Mouse (Mus musculus) kidney, adult 2 months (tissue): ENCODE measurements around the gene Cyp2u1. TPM values are rescaled to one million over a fixed set of nuclear protein-coding genes. Genes with fewer than 3 reads are reported as not detected.

Experiments
- DNase-seq: peaks from one replicate; pipeline ENCODE4 v3.0.0; 2021
- H3K27ac ChIP-seq: fragments of 200-500 bp; 2 replicates; pipeline ENCODE4 v1.5.1; 2012; ENCODE audit warnings: low read depth, low read length, control low read depth, inconsistent platforms; ENCODE audit not compliant: insufficient read depth
- H3K27me3 ChIP-seq: fragments of 200-500 bp; replicated peaks from 2 replicates; pipeline ENCODE4 v1.6.1; 2012; ENCODE audit warnings: mild to moderate bottlenecking, moderate library complexity, low read length, inconsistent platforms; ENCODE audit not compliant: control insufficient read depth, insufficient read depth
- H3K36me3 ChIP-seq: fragments of 200-500 bp; 2 replicates; pipeline ENCODE4 v1.6.1; 2012; ENCODE audit warnings: mild to moderate bottlenecking, moderate library complexity, low read length, inconsistent platforms; ENCODE audit not compliant: control insufficient read depth, insufficient read depth
- H3K4me1 ChIP-seq: fragments of 200-500 bp; 2 replicates; pipeline ENCODE4 v1.6.1; 2011; ENCODE audit warnings: low read length; ENCODE audit not compliant: control insufficient read depth, insufficient read depth
- H3K4me3 ChIP-seq: fragments of 200-500 bp; 2 replicates; pipeline ENCODE4 v1.5.1; 2011; ENCODE audit warnings: mild to moderate bottlenecking, low read depth, low read length, control low read depth; ENCODE audit not compliant: insufficient read depth
- CTCF ChIP-seq: fragments of 200-500 bp; conservative IDR thresholded peaks from 2 replicates; pipeline ENCODE4 v1.5.1; 2011; ENCODE audit warnings: low read depth, mild to moderate bottlenecking, control low read depth, low read length, moderate library complexity, mixed read lengths; ENCODE audit not compliant: insufficient read depth, insufficient read length
- POLR2A ChIP-seq: fragments of 200-500 bp; IDR thresholded peaks from one replicate; pipeline ENCODE4 v1.6.1; 2011; ENCODE audit warnings: low read depth, low read length, control low read depth
- WGBS: fragments of 180-500 bp; shearing (Covaris S2); methylation state at CpG from one replicate; pipeline ENCODE4 v1.1.7; 2018; 5-methylcytosine and 5-hydroxymethylcytosine counted together
- polyA plus RNA-seq: library from polyadenylated mRNA; depleted of rRNA; stranded (reverse); fragments of >200 nt; gene quantifications from 2 replicates; pipeline ENCODE4 v1.2.3, GENCODE M21; 2012; rRNA removed

Cyp2u1 gene
- polyA plus RNA-seq, 1 experiment: 7.8 TPM

DNA sequence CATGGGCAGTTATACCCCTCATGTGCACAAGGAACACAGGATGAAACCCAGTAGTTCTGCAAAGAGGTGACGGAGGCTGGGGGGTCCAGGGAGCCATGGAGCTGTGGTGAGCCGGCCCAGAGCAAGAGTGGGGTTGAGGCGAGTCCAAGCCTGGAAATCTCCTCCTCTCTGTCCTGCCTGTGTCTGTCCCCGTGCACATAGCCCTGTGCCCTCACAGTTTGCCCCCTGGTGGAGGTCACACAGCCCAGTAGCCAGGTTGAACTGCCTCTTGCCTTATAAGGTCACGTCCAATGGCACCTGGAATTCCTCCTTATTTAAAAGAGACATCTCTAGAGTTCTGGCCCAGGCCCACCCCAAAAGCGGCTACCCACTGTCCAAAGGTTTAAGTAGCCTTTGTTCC lies 55.6 kb downstream of the Cyp2u1 start:
- TF ChIP-seq POLR2A (no peak), CTCF (0 out of 2 replicates have a peak, but pooled peaks have one; percentile 13)
- DNase-seq: no peak
- no peaks in the 10 kb centered on the region for H3K27me3 ChIP-seq
- H3K4me1 ChIP-seq: peaks cover 11% of the 10 kb centered on the region; the same call in 1 of the 2 replicates
- H3K27ac ChIP-seq: no peak overlapping the region
- H3K4me3 ChIP-seq: no peak overlapping the region
- H3K36me3 ChIP-seq: no peaks in the 10 kb centered on the region
- WGBS: 75% methylated on average over 6 of the region's 6 CpGs

DNA sequence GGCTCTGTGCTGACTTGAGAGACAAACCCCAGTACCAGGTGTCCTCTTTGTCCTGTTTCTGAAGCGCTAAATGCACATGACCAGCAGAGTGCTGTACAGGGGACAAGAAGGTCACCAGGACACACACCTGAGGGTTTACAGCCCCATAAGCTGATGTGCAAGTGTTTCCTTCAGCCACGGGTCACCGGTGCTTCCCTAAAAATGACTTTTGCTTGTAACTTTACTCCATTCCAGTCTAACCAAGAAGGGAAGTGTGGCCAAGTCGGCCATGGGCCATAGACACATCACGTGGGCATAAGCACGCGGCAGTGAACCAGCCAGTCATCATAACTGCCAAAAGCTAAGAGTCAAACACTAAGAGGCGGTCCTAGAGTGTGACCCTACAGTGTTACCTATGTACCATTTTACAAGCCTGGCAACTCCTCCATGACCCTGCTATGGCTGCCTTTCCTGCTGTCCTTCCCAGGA lies 56.4 kb downstream of the Cyp2u1 start:
- no peak for TF ChIP-seq CTCF
- TF ChIP-seq POLR2A: no peak
- peak; percentile 79 for DNase-seq
- Histone ChIP-seq H3K4me3 (no peak overlapping the region), H3K27ac (peak overlapping the region; percentile 79), H3K4me1 (peaks cover 11% of the 10 kb centered on the region; the same call in 1 of the 2 replicates), H3K36me3 (no peaks in the 10 kb centered on the region), H3K27me3 (no peaks in the 10 kb centered on the region)
- WGBS: 57% methylated on average over 8 of the region's 8 CpGs

DNA sequence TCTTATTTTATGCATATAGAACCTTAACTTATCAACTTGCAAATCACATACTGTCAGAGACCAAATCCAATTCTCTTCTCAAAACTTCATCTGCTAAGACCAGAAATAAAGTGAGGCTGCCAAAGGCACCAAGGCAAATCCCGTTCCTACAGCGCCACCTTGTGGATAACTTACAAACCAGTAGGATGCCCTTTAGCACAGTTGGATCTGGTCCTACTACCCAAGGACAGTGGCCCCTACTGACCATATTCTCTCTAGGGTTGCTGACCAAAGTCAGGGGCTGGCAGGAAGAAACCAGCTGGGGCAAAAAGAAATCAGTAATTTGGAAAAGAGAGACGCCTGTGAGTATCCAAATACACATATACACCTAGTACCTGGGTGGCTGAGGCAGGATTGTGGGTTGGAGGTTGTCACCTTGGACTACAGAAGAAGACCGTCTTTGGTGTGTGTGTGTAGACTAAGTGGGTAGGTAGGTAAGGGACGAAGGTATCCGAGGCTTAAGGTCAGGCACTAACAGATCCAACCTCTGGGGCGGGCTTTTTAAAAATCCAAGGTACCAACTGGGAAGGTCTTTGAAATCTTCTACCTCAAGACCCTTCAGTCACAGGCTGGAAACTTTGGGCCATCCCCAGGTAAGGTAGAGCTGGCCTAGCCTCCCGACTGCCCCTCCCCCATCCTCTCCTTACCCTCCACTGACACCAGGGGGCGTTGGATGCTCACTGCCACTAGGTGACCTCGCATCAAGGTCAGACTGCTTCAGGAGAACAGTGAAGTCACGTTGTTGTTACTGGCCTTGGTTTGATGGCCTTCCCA lies 57.1 kb downstream of the Cyp2u1 start:
- WGBS: 36% methylated on average over 11 of the region's 11 CpGs

More for the DNA sequence above, 57.1 kb downstream of the Cyp2u1 start:
- peak; percentile 81 for DNase-seq
- TF ChIP-seq CTCF (peak; percentile 86), POLR2A (no peak)
- Histone ChIP-seq H3K36me3 (no peaks in the 10 kb centered on the region), H3K27me3 (no peaks in the 10 kb centered on the region), H3K4me1 (peaks cover 11% of the 10 kb centered on the region; the same call in 1 of the 2 replicates), H3K4me3 (no peak overlapping the region), H3K27ac (peak overlapping the region; percentile 79)

Other genes starting within 250 kb of the Cyp2u1 start
- gene Lef1, start 192.8 kb downstream of the Cyp2u1 start, polyA plus RNA-seq: 2.3 and 8.4 TPM in 2 replicates
- 471 and 515 TPM in 2 replicates for gene Hadh, start 31.1 kb downstream of the Cyp2u1 start, polyA plus RNA-seq
- 27.2 and 28.5 TPM in 2 replicates for gene Sgms2, start 188.2 kb upstream of the Cyp2u1 start, polyA plus RNA-seq